Mouse (Mus musculus): Measurements from ENCODE around the gene Asgr1.
"Not testable (repeated sequence)": the region's sequence is repeated elsewhere in the genome, so short reads cannot be mapped to it uniquely, and the experiment has no call there.

DNA sequence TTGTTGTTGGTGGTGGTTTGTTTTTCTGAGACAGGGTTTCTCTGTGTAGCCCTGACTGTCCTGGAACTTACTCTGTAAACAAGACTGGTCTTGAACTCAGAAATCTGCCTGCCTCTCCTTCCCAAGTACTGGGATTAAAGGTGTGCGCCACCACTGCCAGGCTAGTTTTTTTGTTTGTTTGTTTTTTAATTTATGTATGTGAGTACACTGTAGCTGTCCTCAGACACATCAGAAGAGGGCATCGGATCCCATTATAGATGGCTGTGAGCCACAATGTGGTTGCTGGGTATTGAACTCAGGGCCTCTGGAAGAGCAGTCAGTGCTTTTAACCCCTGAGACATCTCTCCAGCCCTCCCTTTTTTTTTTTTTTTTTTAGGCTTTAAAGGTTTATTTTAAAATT lies 37.7 kb upstream of the Asgr1 start:
- TF ChIP-seq CTCF (IDR thresholded peaks at IDR 0.05; ENCODE audit: insufficient read depth, low read length); POLR2A (IDR thresholded peaks at IDR 0.05; ENCODE audit: borderline replicate concordance, extremely low read depth, low read depth, low read length): not testable (repeated sequence)
